ENCODE assay signal across 11 mouse cellular contexts in genomic region chr17:49282498-49282897, GRCm38 (mm10).
DNase-seq lines count a peak whose midpoint lies in the region; ATAC-seq and TF ChIP-seq lines count a peak whose summit lies in the region.
"Had no signal": no experiment of that assay in that cellular context is flagged by ENCODE, and none has a peak within 500 bp of the region (broad histone marks: within the 10 kb centered on the region; RNA-seq: fewer than 3 reads in every experiment).

No protein-coding gene starts in this region.

- no peaks in the 10 kb centered on the region for H3K4me1 ChIP-seq in kidney, adult 2 months (ENCODE audit: control insufficient read depth, insufficient read depth, low read length)

- WGBS in kidney, adult 2 months: 85% methylated on average over 10 of the region's 10 CpGs

- H3K27ac ChIP-seq in kidney, adult 2 months (ENCODE audit: insufficient read depth, low read depth, low read length): no peak overlapping the region
- H3K27ac ChIP-seq: neural tube, embryonic 12.5 days had no signal

- DNase-seq in kidney, adult 2 months: no peak
- DNase-seq in kidney, adult 9 months: no peak
- peak; percentile 13 for DNase-seq in thymus, postnatal 14 days
- no peak for DNase-seq in thymus, postnatal 0 days (ENCODE audit: low spot score)
- DNase-seq in WW6 (ENCODE audit: low read depth, low spot score): peak; percentile 20
- DNase-seq: cerebellum, adult 8-10 months; gastrocnemius, postnatal 14 days; layer of hippocampus, adult 9-11 months had no signal

- TF ChIP-seq POLR2A in kidney, adult 2 months (IDR thresholded peaks at IDR 0.05; ENCODE audit: low read depth, low read length): no peak

- H3K4me3 ChIP-seq in kidney, adult 2 months (ENCODE audit: insufficient read depth, low read depth, low read length): no peak overlapping the region
- H3K4me3 ChIP-seq: neural tube, embryonic 12.5 days had no signal

- no peaks in the 10 kb centered on the region for H3K36me3 ChIP-seq in kidney, adult 2 months (ENCODE audit: control insufficient read depth, insufficient read depth, low read length)
- H3K36me3 ChIP-seq: neural tube, embryonic 12.5 days had no signal

- no peak for ATAC-seq in frontal cortex, adult (ENCODE audit: low TSS enrichment)
- ATAC-seq in megakaryocyte-erythroid progenitor cell, adult 5-6 weeks (replicated peaks; ENCODE audit: low FRiP score, low TSS enrichment, poor library complexity, severe bottlenecking): no peak

- TF ChIP-seq CTCF in kidney, adult 2 months (conservative IDR thresholded peaks at IDR 0.05; ENCODE audit: insufficient read depth, insufficient read length, low read depth, low read length): peak; percentile 44

- H3K27me3 ChIP-seq in kidney, adult 2 months (replicated peaks; ENCODE audit: control insufficient read depth, insufficient read depth, low read length): no peaks in the 10 kb centered on the region
- H3K27me3 ChIP-seq: neural tube, embryonic 12.5 days had no signal

Comparison
In these comparisons a context has a peak if more than half of its experiments do, and no peak if none do; other contexts are left out.
1. DNase-seq: peak in thymus, postnatal 14 days (single experiment) and WW6 (single experiment); none in kidney, adult 2 months (single experiment), kidney, adult 9 months (single experiment) and thymus, postnatal 0 days (single experiment).